Comparison of ENCODE assay signal across 9 mouse cellular contexts in the genomic region with DNA sequence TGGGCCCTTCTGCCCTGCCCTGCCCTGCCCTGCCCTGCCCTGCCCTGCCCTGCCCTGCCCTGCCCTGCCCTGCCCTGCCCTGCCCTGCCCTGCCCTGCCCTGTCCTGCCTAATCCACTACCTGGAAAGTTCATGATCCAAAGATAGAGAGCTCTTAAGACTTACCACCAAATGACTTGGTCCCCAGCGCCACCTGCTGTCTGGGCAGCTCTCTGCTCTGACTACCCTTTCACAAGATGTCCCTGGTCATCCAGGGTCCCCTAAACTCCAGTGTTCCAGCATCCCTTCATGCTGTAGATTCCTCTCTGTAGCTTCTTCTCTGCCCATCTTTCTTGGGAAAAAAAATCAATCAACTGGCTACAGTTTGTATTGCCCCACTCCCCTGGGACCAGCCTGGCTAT. TPM values are rescaled to one million over a fixed set of nuclear protein-coding genes. Genes with fewer than 3 reads are reported as not detected.
DNase-seq lines count a peak whose midpoint lies in the region; ATAC-seq and TF ChIP-seq lines count a peak whose summit lies in the region.
"Had no signal": no experiment of that assay in that cellular context is flagged by ENCODE, and none has a peak within 500 bp of the region (broad histone marks: within the 10 kb centered on the region; RNA-seq: fewer than 3 reads in every experiment).

No protein-coding gene starts in this region.

- H3K79me2 ChIP-seq in liver, adult 2 months (ENCODE audit: control insufficient read depth, insufficient read depth, low read length) = no peaks in the 10 kb centered on the region

- peak; percentile 83 for TF ChIP-seq CTCF in liver, adult 2 months (IDR thresholded peaks at IDR 0.05; ENCODE audit: low read depth, low read length)

- no peak overlapping the region for H3K4me3 ChIP-seq in liver, adult 2 months (ENCODE audit: insufficient read depth, low read depth, low read length)
- H3K4me3 ChIP-seq in liver, embryonic 12.5 days = no peak overlapping the region
- H3K4me3 ChIP-seq: embryonic facial prominence, embryonic 12.5 days had no signal

- H3K36me3 ChIP-seq in liver, adult 2 months (ENCODE audit: control insufficient read depth, insufficient read depth, low read length) = no peaks in the 10 kb centered on the region
- H3K36me3 ChIP-seq in liver, embryonic 12.5 days = no peaks in the 10 kb centered on the region
- H3K36me3 ChIP-seq: embryonic facial prominence, embryonic 12.5 days had no signal

- ATAC-seq in CD4-positive, CD25-positive, alpha-beta regulatory T cell, adult 4 months = no peak
- ATAC-seq in liver, embryonic 12.5 days = no peak
- peak; percentile 60 for ATAC-seq in megakaryocyte progenitor cell, adult 5-6 weeks (replicated peaks; ENCODE audit: poor library complexity)

- no peak for TF ChIP-seq POLR2A in liver, adult 2 months (IDR thresholded peaks at IDR 0.05; ENCODE audit: extremely low read depth, insufficient read depth, low read length)

- no peak overlapping the region for H3K9ac ChIP-seq in liver, adult 2 months (ENCODE audit: low read depth, low read length)
- H3K9ac ChIP-seq in liver, embryonic 12.5 days = no peak overlapping the region
- H3K9ac ChIP-seq: embryonic facial prominence, embryonic 12.5 days had no signal

- H3K9me3 ChIP-seq in liver, embryonic 12.5 days (replicated peaks) = no peaks in the 10 kb centered on the region
- H3K9me3 ChIP-seq: embryonic facial prominence, embryonic 12.5 days had no signal

- 24% methylated on average over 1 of the region's 1 CpGs for WGBS in liver, adult 2 months
- 29% methylated on average over 1 of the region's 1 CpGs for WGBS in liver, embryonic 12.5 days (ENCODE audit: insufficient replicate concordance)

- no peaks in the 10 kb centered on the region for H3K4me1 ChIP-seq in liver, adult 2 months (ENCODE audit: control insufficient read depth, insufficient read depth, low read length)
- H3K4me1 ChIP-seq in liver, embryonic 12.5 days = no peaks in the 10 kb centered on the region
- H3K4me1 ChIP-seq: embryonic facial prominence, embryonic 12.5 days had no signal

- no peak overlapping the region for H3K4me2 ChIP-seq in liver, embryonic 12.5 days
- H3K4me2 ChIP-seq: embryonic facial prominence, embryonic 12.5 days had no signal

- no peak overlapping the region for H3K27ac ChIP-seq in liver, adult 2 months (replicated peaks; ENCODE audit: insufficient read depth, low read depth, low read length)
- H3K27ac ChIP-seq in liver, embryonic 12.5 days = no peak overlapping the region
- H3K27ac ChIP-seq: embryonic facial prominence, embryonic 12.5 days had no signal

- no peaks in the 10 kb centered on the region for H3K27me3 ChIP-seq in liver, adult 2 months (ENCODE audit: control insufficient read depth, insufficient read depth, low read length)
- no peaks in the 10 kb centered on the region for H3K27me3 ChIP-seq in liver, embryonic 12.5 days (replicated peaks)
- H3K27me3 ChIP-seq: embryonic facial prominence, embryonic 12.5 days had no signal

- peak; percentile 1 for DNase-seq in CD4-positive, CD25-positive, alpha-beta regulatory T cell, adult 2 months (ENCODE audit: low read depth, low spot score)
- peak; percentile 31 for DNase-seq in liver, adult 2 months (ENCODE audit: extremely low read depth, low read depth, low spot score)
- DNase-seq in cerebellum, postnatal 10 days = peak; percentile 60 to 69
- peak; percentile 54 to 73 for DNase-seq in kidney, postnatal 25 days
- no peak for DNase-seq in spleen, postnatal 14 days (ENCODE audit: low spot score in 2 of 2)

RNA-seq across cellular contexts. Expression of a gene that starts 31.3 kb away (rescaled TPM):
- polyA plus RNA-seq in CD4-positive, CD25-positive, alpha-beta regulatory T cell, adult 4 months (2017; shearing (Covaris generic)) = not detected
- not detected in 2 replicates for total RNA-seq in liver, adult 2 months (2014; rRNA removed)
- not detected in 2 replicates for polyA plus RNA-seq in liver, adult 2 months (2012; rRNA removed)
- polyA plus RNA-seq in liver, embryonic 12.5 days (2016; fragmentation: Nextera tagmentation; extraction: Ambion mirVana) = 0.17 and 0.23 TPM in 2 replicates
- not detected in 2 replicates for total RNA-seq in megakaryocyte progenitor cell, adult 5-6 weeks (2015)
- 1.2 TPM in 1 of 2 replicates, not detected in the other for total RNA-seq in megakaryocyte progenitor cell, adult 5-6 weeks (2017)

Comparison
In these comparisons a context has a peak if more than half of its experiments do, and no peak if none do; other contexts are left out.
1. DNase-seq: peak in CD4-positive, CD25-positive, alpha-beta regulatory T cell, adult 2 months (single experiment), liver, adult 2 months (single experiment), cerebellum, postnatal 10 days (2 of 2) and kidney, postnatal 25 days (2 of 2); none in spleen, postnatal 14 days (0 of 2).